Mouse (Mus musculus) macrophage (primary cell): Measurements from ENCODE around the gene Fuk. TPM values are rescaled to one million over a fixed set of nuclear protein-coding genes. Genes with fewer than 3 reads are reported as not detected.
"Not testable (repeated sequence)": the region's sequence is repeated elsewhere in the genome, so short reads cannot be mapped to it uniquely, and the experiment has no call there.

Source experiments
- H3K27ac ChIP-seq: fragments of 350-480 bp; formaldehyde crosslinking; 2 replicates; pipeline ENCODE4 v1.9.0; 2021
- H3K36me3 ChIP-seq: fragments of 350-480 bp; formaldehyde crosslinking; 2 replicates; pipeline ENCODE4 v1.9.0; 2021; ENCODE audit errors: inconsistent target
- H3K4me3 ChIP-seq: fragments of 350-480 bp; formaldehyde crosslinking; 2 replicates; pipeline ENCODE4 v1.9.0; 2021; ENCODE audit errors: inconsistent target
- H3K79me2 ChIP-seq: fragments of 350-480 bp; formaldehyde crosslinking; 2 replicates; pipeline ENCODE4 v1.9.0; 2021; ENCODE audit errors: inconsistent target
- WGBS: methylation state at CpG from one replicate; pipeline ENCODE4 v1.1.7; 2026; ENCODE audit warnings: inconsistent platforms; ENCODE audit not compliant: missing documents; 5-methylcytosine and 5-hydroxymethylcytosine counted together
- polyA plus RNA-seq: library from polyadenylated mRNA; stranded (reverse); fragments of 250-400 nt; gene quantifications from 3 replicates; pipeline ENCODE4 v1.2.4, GENCODE M21; 2018; ENCODE audit warnings: inconsistent platforms

The Fuk gene
- polyA plus RNA-seq, 1 experiment from 2014 or later = 1.5 TPM

DNA sequence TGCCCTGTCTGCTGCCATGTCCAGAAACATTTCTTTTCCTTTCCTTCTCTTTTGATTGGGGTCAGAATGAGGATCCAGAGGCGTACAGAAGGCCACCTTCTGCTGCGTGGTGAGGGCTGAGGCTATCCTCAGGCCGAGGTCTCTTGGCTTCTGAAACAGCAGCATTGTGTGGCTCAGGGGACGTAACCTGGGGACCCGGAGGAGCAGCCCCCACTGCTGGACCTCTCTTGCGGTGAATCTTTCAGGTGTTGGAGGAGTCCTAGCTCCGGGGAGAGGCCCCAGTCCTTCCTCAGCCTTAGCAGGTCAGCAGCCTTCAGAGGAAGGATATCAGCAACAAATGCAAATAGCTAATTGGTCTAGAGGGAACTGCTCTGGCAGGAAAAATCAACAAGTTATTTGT lies 26.1 kb upstream of the Fuk start:
- H3K79me2 ChIP-seq = no peaks in the 10 kb centered on the region
- no peak overlapping the region for H3K27ac ChIP-seq
- WGBS = 68% methylated on average over 7 of the region's 7 CpGs
- H3K36me3 ChIP-seq = no peaks in the 10 kb centered on the region
- no peak overlapping the region for H3K4me3 ChIP-seq

DNA sequence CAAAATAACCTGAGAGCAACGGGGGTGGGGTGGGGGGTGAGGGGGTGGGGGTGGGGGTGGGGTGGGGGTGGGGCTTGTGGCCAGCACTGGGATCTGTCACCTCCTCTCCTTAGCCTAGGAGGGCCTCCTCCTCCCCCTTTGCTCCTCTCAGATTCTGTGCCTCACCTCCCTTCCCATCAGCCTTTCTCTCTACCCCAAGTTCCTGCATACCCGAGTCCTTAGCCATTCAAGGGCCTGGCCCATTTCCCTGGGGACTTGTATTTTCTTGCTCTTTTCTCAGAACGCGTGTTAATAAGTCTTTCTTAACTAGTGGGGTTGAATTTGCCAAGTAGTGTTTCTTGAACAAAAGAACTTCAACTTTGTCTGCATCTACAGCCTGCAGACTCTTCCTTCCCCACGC lies 24.4 kb upstream of the Fuk start:
- H3K4me3 ChIP-seq = no peak overlapping the region
- WGBS = 69% methylated on average over 4 of the region's 5 CpGs
- peaks cover 6% of the 10 kb centered on the region; the same call in 1 of the 2 replicates for H3K79me2 ChIP-seq
- H3K36me3 ChIP-seq = no peaks in the 10 kb centered on the region
- no peak overlapping the region for H3K27ac ChIP-seq

DNA sequence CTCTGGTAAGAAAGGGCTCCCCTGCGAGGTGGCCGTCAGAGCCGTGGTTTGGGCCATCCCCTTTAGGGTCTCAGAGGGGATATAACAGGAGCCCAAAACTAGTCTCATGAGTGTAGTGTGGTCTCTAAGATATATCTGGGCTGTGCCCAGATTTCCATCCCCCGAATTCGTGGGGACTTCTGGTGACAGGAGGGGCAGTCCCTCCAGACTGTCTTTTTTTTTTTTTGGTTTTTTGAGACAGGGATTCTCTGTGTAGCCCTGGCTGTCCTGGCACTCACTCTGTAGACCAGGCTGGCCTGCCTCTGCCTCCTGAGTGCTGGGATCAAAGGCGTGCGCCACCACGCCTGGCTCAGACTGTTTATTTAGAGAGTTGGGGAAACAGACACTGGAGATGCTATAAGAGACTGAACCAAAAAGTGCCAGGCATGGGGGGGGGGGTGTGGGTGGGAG lies 23.4 kb upstream of the Fuk start:
- 85% methylated on average over 8 of the region's 8 CpGs for WGBS
- Histone ChIP-seq H3K79me2 (peaks cover 10% of the 10 kb centered on the region; the same call in 1 of the 2 replicates), H3K36me3 (no peaks in the 10 kb centered on the region), H3K4me3 (no peak overlapping the region), H3K27ac (no peak overlapping the region)

DNA sequence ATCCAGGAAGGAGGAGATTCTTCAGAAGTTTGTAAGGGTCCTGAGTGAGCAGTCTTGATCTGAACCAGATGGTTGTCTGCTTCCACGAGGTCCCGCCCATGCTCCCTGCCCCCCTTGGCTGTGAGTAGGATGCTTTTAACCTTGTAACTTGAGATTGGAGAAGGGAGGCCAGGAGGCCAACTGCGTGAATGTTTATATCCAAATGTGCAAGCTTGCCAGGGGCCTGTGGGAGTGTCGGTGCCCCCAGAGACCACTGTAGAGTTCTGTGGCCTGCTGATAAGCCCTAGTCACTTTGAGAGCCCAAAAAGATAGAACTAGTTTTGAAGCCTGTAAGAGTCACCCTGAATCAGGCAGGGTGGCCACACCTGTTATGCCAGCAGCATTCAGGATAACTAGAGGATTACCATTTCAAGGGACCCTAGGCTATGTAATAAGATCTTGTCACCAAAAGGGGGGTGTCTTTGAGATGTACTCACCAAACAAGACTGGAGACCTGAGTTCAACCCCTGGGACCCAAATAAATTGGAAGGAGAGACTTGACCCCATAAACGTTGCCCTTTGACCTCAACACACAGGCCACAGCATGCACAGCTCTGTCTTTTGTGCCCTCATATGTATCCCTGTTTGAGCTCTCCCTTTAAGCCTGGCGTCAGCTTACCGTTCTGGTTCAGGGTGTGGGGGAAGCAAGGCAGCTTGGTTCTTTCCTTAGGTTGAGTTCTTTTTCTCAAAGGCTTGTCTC lies 19.4 kb upstream of the Fuk start:
- H3K4me3 ChIP-seq = no peak overlapping the region
- 81% methylated on average over 7 of the region's 7 CpGs for WGBS

DNA sequence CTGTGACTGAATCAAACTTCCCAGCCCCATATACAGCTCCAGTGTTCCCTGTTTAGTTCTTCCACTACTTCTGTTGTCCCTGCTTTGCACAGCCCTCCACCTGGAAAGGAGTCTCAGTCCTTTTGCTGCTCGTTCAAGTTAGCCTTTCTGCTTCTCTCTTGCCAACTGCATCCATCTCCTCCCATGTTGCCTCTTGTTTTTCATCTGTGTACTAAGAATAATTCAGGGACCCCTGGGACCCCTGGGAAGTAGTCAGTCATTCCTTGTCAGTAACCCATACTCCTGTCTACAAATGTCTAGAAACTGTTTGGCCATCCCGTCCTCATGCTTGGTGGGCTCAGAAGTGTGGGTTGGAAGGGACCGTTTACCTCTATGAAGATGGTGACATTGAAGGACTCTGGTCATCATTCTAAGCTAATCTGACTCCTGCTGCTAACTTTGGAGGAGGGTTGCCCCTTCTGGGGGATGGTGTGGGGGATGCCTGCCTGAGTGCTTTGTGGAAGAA lies 18.5 kb upstream of the Fuk start:
- Histone ChIP-seq H3K4me3 (peak overlapping the region; percentile 54), H3K36me3 (no peaks in the 10 kb centered on the region), H3K27ac (no peak overlapping the region), H3K79me2 (peaks cover 10% of the 10 kb centered on the region; the same call in 1 of the 2 replicates)
- WGBS = 65% methylated on average over 3 of the region's 3 CpGs

More for the DNA sequence above, 19.4 kb upstream of the Fuk start:
- H3K79me2 ChIP-seq = peaks cover 10% of the 10 kb centered on the region; the same call in 1 of the 2 replicates
- H3K36me3 ChIP-seq = no peaks in the 10 kb centered on the region
- H3K27ac ChIP-seq = no peak overlapping the region

DNA sequence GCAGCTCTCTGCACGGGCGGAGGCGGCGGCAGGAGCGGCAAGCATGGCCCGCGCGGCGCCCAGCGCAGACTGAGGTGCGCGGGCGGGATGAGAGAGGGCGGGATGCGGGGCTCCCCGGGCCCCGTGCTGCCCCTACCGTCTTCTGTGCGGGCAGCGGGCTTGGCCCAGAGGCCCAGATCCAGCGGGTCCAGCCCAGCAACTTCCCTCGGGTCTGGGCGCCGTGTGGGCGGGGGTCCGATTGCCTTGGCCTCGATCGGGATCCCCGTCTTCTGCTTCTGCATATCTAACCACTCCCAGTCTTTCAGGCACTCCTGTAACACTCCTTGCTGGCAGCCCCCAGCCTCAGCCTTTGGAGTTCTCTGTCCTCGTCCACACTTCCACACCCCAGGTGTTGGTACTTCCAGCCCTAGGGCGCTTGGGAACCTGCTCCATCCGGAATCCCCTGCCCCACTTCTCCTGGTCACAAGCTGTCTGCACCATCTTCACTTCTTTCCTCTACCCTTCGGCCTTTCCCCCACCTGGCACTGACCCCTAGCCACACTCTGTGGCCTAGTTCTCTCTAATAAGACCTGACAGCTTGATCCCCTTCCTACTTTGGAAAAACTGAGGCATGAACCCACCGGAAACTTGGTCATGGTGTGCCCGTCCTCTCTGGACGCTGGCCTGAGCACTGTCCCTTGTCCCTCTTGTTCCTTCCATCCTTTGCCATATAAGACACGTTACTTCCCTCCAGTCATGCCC lies 17.9 kb upstream of the Fuk start:
- no peaks in the 10 kb centered on the region for H3K36me3 ChIP-seq
- H3K27ac ChIP-seq = no peak overlapping the region
- 8% methylated on average over 28 of the region's 37 CpGs for WGBS
- H3K79me2 ChIP-seq = peaks cover 10% of the 10 kb centered on the region; the same call in 1 of the 2 replicates
- H3K4me3 ChIP-seq = peak overlapping the region; percentile 54

DNA sequence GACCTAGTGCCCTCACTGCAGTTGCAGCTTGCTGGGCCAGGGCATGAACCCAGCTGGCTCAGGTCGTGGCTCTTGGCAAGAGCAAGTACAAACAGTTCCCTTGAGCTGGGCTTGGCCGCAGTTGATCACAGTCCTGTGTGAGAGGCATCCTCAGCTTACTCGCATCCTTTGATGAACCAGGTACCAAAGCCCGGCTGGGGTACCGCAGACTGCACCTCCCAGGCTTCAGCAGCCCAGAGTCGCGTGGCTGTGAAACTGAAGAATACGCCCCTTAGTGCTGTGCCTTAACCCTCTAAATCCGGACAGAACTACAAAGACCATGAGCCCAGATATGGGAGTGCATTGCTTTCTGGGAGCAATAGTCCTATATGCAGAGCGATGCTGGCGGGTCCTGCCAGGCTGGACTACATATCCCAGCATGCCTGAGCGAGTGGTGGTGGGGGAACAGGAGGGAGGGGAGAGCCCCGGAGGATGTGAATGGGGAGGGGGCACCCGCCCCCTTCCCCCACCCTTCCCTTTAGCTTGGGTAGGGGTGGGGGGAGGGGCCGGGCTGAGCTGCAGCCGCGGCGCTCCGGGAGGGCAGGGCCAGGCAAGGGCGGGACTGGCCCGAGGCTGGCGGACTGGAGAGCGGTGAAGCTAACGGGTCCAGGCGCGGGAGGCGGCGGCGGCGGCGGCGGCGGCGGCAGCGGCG lies 17.2 kb upstream of the Fuk start, which contains the start of gene St3gal2:
St3gal2 (plus strand) TSS at position 582 of the 691 bp plus-strand sequence.
- H3K79me2 ChIP-seq = peaks cover 10% of the 10 kb centered on the region; the same call in 1 of the 2 replicates
- H3K27ac ChIP-seq = no peak within 1 kb of the TSS
- H3K36me3 ChIP-seq = no peaks in the 10 kb centered on the region
- 2% methylated on average over 27 of the region's 36 CpGs for WGBS
- H3K4me3 ChIP-seq = peak within 1 kb of the TSS; percentile 54

DNA sequence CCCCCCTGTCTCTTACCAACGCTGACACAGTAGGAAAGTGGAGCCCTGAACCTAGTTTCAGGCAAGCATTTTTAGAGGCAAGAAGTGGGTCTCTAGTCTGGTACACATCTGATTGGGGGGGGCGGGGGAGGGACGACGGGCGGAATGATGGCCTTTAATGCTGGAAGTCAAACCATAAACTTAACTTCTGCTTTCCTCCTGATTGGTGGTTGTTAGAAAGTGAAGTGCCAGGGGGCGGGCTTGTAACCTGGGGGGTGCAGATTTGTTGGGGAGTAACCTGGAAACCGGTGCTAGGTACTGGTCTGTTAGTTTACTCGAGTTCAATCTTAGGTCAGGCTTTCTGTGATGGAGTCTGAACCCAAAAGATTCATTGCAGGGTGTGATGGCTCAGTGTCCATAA lies 16.2 kb upstream of the Fuk start:
- 28% methylated on average over 8 of the region's 8 CpGs for WGBS
- Histone ChIP-seq H3K79me2 (peaks cover 10% of the 10 kb centered on the region; the same call in 1 of the 2 replicates), H3K36me3 (no peaks in the 10 kb centered on the region), H3K4me3 (no peak overlapping the region), H3K27ac (no peak overlapping the region)

DNA sequence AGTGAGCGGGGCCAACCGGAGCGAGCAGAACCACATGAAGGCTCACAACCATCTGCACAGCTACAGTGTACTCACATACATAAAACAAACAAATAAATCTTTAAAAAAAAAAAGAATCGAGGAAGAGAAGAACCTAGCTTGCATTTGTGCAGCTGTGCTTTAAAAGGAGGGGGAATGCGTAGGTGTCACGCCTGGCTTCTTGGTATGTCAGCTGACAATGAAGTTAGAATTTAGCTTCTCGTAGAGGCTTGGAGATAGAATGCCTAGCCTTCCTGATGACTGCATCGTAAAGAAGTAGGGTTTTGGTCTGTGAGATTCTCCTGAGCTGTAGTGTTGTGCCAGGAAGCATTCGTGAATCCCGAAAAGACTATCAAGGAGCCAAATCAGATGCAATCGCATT lies 15.7 kb upstream of the Fuk start:
- WGBS = 87% methylated on average over 11 of the region's 11 CpGs
- no peak overlapping the region for H3K4me3 ChIP-seq
- H3K79me2 ChIP-seq = peaks cover 10% of the 10 kb centered on the region; the same call in 1 of the 2 replicates
- no peak overlapping the region for H3K27ac ChIP-seq
- H3K36me3 ChIP-seq = no peaks in the 10 kb centered on the region

DNA sequence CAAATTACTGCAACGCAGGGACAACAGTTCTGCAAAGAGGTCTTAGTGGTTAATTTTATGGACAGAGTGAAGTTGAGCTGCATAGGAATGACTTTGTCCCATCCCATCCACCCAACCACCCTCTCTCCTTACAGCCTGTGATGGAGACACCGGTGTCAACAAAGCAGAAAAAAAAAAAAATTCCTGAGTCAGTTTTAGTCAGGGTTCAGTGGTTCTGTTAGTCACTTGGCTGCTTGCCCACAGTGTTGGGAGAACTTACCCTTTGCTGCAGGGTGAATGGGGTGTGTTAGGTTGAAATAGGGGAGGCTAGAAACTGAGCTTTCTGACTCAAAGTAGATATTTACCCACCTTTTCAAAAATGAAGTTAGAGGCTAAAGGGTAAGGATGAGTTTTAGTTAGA lies 15.1 kb upstream of the Fuk start:
- no peak overlapping the region for H3K27ac ChIP-seq
- peaks cover 10% of the 10 kb centered on the region; the same call in 1 of the 2 replicates for H3K79me2 ChIP-seq
- H3K4me3 ChIP-seq = no peak overlapping the region
- H3K36me3 ChIP-seq = no peaks in the 10 kb centered on the region
- WGBS = 29% methylated on average over 2 of the region's 2 CpGs

DNA sequence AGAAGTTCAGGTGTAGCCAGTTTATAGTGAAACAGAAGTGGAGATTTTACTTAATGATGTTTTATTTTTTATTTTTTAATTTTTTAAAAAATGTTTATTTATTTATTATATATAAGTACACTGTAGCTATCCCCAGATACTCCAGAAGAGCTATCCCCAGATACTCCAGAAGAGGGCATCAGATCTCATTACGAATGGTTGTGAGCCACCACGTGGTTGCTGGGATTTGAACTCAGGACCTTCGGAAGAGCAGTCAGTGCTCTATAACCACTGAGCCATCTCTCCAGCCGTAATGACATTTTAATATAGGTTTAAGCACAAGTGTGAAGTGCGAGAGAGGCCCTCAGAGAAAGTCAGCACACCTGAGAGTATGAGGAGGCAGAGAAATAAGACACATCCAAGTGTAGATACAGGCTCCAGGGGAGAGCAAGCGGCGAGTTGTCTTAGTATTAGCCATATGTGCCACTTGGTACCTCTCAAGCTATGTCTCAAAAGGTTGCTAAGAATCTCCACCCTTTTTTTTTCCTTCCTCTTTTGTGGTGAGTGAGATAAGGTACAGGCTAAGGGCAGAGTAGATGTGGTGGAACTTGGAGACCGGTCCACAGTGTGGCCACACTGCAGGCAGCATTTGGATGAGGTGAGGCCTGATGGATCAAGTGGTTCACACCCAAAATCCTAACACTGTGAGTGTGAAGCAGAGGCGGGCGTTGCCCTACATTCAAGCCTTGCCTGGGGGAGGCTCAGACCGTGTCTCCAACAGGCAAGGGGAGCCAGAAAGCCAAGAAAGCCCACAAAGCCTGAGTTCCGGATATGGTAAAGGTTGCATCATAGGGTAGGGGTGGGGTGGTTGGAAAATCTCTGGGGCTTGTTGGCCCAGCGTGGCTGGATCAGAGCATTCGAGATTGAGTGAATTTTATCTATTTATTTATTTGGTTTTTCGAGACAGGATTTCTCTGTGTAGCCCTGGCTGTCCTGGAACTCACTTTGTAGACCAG lies 9.6 kb upstream of the Fuk start:
- Histone ChIP-seq H3K4me3 (no peak overlapping the region), H3K79me2 (no peaks in the 10 kb centered on the region), H3K27ac (no peak overlapping the region), H3K36me3 (no peaks in the 10 kb centered on the region)
- WGBS = 30% methylated on average over 14 of the region's 15 CpGs

DNA sequence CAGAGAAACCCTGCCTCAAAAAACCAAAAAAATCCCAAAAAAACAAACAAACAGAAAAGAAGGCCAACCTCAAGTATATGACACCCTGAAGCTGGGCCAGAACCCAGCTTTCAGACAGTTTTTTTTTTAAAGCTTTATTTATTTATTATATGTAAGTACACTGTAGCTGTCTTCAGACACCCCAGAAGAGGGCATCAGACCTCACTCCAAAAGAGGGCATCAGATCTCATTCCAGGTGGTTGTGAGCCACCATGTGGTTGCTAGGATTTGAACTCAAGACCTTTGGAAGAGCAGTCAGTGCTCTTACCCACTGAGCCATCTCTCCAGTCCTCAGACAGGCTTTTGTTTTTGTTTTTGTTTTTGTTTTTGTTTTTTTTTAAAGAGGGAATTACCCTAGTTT lies 7.6 kb upstream of the Fuk start:
- not testable (repeated sequence) for H3K36me3 ChIP-seq, H3K4me3 ChIP-seq, H3K79me2 ChIP-seq, H3K27ac ChIP-seq

DNA sequence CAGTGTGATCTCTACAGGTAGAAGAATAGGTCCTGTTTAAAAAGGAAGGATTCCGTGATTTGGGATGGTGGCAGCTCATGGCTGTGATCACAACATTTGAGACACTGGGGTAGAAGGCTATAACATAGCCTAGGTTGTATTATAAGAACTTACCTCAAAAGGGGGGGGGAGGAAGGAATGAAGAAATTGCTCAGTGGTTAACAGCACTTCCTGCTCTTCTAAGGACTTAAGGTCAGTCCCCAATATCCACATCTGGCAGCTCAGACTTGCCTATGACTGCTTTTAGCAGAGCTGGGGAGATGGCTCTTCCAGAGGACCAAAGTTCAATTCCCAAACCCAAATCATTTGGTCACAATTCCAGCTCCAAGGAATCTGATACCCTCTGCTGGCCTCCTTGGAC lies 4.4 kb upstream of the Fuk start:
- WGBS = 83% methylated on average over 1 of the region's 1 CpGs
- no peak overlapping the region for H3K27ac ChIP-seq
- no peak overlapping the region for H3K4me3 ChIP-seq
- H3K79me2 ChIP-seq = no peaks in the 10 kb centered on the region
- H3K36me3 ChIP-seq = no peaks in the 10 kb centered on the region

DNA sequence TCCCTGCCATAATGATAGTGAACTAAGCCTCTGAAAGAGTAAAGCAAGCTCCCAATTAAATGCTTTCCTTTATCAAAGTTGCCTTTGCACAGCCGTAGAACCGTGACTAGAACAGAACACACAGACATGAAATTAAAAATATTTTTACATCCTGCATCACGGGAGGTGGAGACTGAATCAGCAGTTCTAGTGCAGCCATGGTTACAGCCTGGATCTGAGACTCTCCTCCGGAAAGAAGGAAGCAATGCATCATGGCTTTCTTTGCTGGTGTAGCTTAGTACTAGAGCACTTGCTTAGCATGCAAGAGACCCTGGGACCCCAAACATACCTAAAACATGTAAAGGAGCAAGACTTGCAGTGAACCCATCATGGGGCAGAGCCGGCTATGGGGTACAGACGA lies 3.1 kb upstream of the Fuk start:
- H3K4me3 ChIP-seq = no peak overlapping the region
- H3K36me3 ChIP-seq = no peaks in the 10 kb centered on the region
- 77% methylated on average over 6 of the region's 6 CpGs for WGBS
- no peaks in the 10 kb centered on the region for H3K79me2 ChIP-seq
- H3K27ac ChIP-seq = no peak overlapping the region
